Comparison of ENCODE assay signal across 38 mouse cellular contexts in genomic region chr3:155001056-155001455, GRCm38 (mm10). TPM values are rescaled to one million over a fixed set of nuclear protein-coding genes. Genes with fewer than 3 reads are reported as not detected.
"Had no signal": no experiment of that assay in that cellular context is flagged by ENCODE, and none has a peak within 500 bp of the region (broad histone marks: within the 10 kb centered on the region; RNA-seq: fewer than 3 reads in every experiment).

No protein-coding gene starts in this region.

- H3K9me3 ChIP-seq: limb, embryonic 10.5 days; limb, embryonic 12.5 days; limb, embryonic 13.5 days; limb, embryonic 15.5 days; liver, embryonic 12.5 days; liver, embryonic 13.5 days; liver, embryonic 15.5 days; lung, embryonic 15.5 days; midbrain, embryonic 10.5 days; midbrain, embryonic 12.5 days; midbrain, embryonic 13.5 days; midbrain, embryonic 15.5 days had no signal

- H3K27me3 ChIP-seq: limb, embryonic 12.5 days; limb, embryonic 13.5 days; limb, embryonic 15.5 days; liver, embryonic 12.5 days; liver, embryonic 13.5 days; liver, embryonic 15.5 days; lung, embryonic 15.5 days; megakaryocyte, embryonic 14.5 days; midbrain, embryonic 12.5 days; midbrain, embryonic 13.5 days; midbrain, embryonic 15.5 days had no signal

- H3K36me3 ChIP-seq: limb, embryonic 10.5 days; limb, embryonic 12.5 days; limb, embryonic 13.5 days; limb, embryonic 15.5 days; liver, embryonic 12.5 days; liver, embryonic 13.5 days; liver, embryonic 15.5 days; lung, embryonic 15.5 days; midbrain, embryonic 10.5 days; midbrain, embryonic 12.5 days; midbrain, embryonic 13.5 days; midbrain, embryonic 15.5 days had no signal

- H3K4me3 ChIP-seq: limb, embryonic 10.5 days; limb, embryonic 12.5 days; limb, embryonic 13.5 days; limb, embryonic 15.5 days; liver, embryonic 12.5 days; liver, embryonic 13.5 days; liver, embryonic 15.5 days; lung, embryonic 15.5 days; megakaryocyte, embryonic 14.5 days; midbrain, embryonic 10.5 days; midbrain, embryonic 12.5 days; midbrain, embryonic 13.5 days; midbrain, embryonic 15.5 days; myocyte had no signal

- H3K4me1 ChIP-seq: limb, embryonic 10.5 days; limb, embryonic 12.5 days; limb, embryonic 13.5 days; limb, embryonic 15.5 days; liver, embryonic 12.5 days; liver, embryonic 13.5 days; liver, embryonic 15.5 days; lung, embryonic 15.5 days; megakaryocyte, embryonic 14.5 days; midbrain, embryonic 10.5 days; midbrain, embryonic 12.5 days; midbrain, embryonic 13.5 days; midbrain, embryonic 15.5 days had no signal

- H3K4me2 ChIP-seq: limb, embryonic 12.5 days; limb, embryonic 13.5 days; limb, embryonic 15.5 days; liver, embryonic 11.5 days; liver, embryonic 12.5 days; liver, embryonic 13.5 days; liver, embryonic 15.5 days; lung, embryonic 14.5 days; lung, embryonic 15.5 days; midbrain, embryonic 11.5 days; midbrain, embryonic 12.5 days; midbrain, embryonic 13.5 days; midbrain, embryonic 15.5 days had no signal

- H3K9ac ChIP-seq: limb, embryonic 12.5 days; limb, embryonic 13.5 days; limb, embryonic 15.5 days; liver, embryonic 12.5 days; liver, embryonic 13.5 days; liver, embryonic 14.5 days; liver, embryonic 15.5 days; liver, postnatal 0 days; lung, embryonic 14.5 days; lung, embryonic 15.5 days; midbrain, embryonic 12.5 days; midbrain, embryonic 13.5 days; midbrain, embryonic 15.5 days had no signal

- H3K27ac ChIP-seq: limb, embryonic 10.5 days; limb, embryonic 12.5 days; limb, embryonic 13.5 days; limb, embryonic 15.5 days; liver, embryonic 12.5 days; liver, embryonic 13.5 days; liver, embryonic 14.5 days; liver, embryonic 15.5 days; lung, embryonic 15.5 days; macrophage; midbrain, embryonic 10.5 days; midbrain, embryonic 12.5 days; midbrain, embryonic 13.5 days; midbrain, embryonic 15.5 days had no signal

- DNase-seq: left cerebral cortex, postnatal 4 days; liver; liver, embryonic 13.5 days; liver, postnatal 0 days; lung, adult 18-20 months; lung, adult 2 months; lung, embryonic 14.5 days; lung, postnatal 10 days; lung, postnatal 14 days; lung, postnatal 36 days; lung, postnatal 4 days; midbrain, embryonic 14.5 days had no signal

RNA-seq across cellular contexts. Expression of gene Tnni3k, which starts 54.2 kb away (rescaled TPM):
- total RNA-seq: left cerebral cortex, postnatal 4 days; liver, adult 2 months; megakaryocyte progenitor cell, adult 5-6 weeks; megakaryocyte, adult 5-6 weeks; megakaryocyte-erythroid progenitor cell, adult 5-6 weeks; midbrain, postnatal 0 days; monocyte, adult 5-6 weeks had no signal
- polyA plus RNA-seq: limb, embryonic 10.5 days; limb, embryonic 11.5 days; limb, embryonic 12.5 days; liver, adult 2 months; liver, embryonic 12.5 days; liver, embryonic 13.5 days; liver, embryonic 14.5 days; liver, embryonic 15.5 days; liver, embryonic 16.5 days; liver, postnatal 0 days; lung, embryonic 14.5 days; macrophage; midbrain, embryonic 10.5 days; midbrain, embryonic 12.5 days; midbrain, embryonic 14.5 days; midbrain, postnatal 0 days; neural tube, embryonic 11.5 days had no signal
